Mouse (Mus musculus): Measurements from ENCODE around the gene Itga9. TPM values are rescaled to one million over a fixed set of nuclear protein-coding genes. Genes with fewer than 3 reads are reported as not detected.

Itga9 gene
- polyA plus RNA-seq, 1 experiment from 2014 or later, result 5.9 TPM

DNA sequence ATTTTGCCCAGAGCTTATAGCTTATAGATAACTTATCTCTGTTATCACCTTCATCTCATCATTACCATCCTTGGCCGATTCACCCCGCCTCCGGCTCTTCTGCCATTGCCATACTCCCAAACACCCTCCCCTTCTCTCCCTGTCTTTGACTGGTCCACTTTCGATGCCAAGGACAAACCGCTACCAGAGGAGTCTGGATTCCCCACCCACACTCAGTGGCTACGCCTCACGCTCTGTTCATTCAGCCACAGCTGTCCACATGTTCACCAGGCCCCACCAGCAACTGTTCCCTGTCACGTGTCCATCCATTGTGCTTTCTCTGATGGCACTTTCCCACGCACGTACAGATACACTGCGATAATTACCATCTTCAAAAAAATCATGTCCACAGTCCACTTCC, 195.9 kb downstream of the Itga9 start:
- H3K27me3 ChIP-seq (replicated peaks; ENCODE audit: control insufficient read depth, insufficient read depth, low read length), result no peaks in the 10 kb centered on the region
- no peak overlapping the region for H3K4me3 ChIP-seq (ENCODE audit: low read depth, low read length)
- H3K27ac ChIP-seq (ENCODE audit: low read depth, low read length), result no peak overlapping the region
- no peak for TF ChIP-seq CTCF (IDR thresholded peaks at IDR 0.05; ENCODE audit: low read depth)
- no peak for ATAC-seq
- 0 out of 2 replicates have a peak overlapping the region, but pooled peaks have one; percentile 6 for H3K4me2 ChIP-seq (replicated peaks; ENCODE audit: low read depth)
- peaks cover 8% of the 10 kb centered on the region; the same call in 1 of the 2 replicates for H3K4me1 ChIP-seq (replicated peaks; ENCODE audit: control insufficient read depth, insufficient read depth, low read length)
- no peaks in the 10 kb centered on the region for H3K9me3 ChIP-seq (ENCODE audit: control insufficient read depth)
- no peak overlapping the region for H3K9ac ChIP-seq (ENCODE audit: low read depth, low read length)
- WGBS, result 86% methylated on average over 11 of the region's 11 CpGs
- H3K36me3 ChIP-seq (ENCODE audit: control insufficient read depth, insufficient read depth), result no peaks in the 10 kb centered on the region

DNA sequence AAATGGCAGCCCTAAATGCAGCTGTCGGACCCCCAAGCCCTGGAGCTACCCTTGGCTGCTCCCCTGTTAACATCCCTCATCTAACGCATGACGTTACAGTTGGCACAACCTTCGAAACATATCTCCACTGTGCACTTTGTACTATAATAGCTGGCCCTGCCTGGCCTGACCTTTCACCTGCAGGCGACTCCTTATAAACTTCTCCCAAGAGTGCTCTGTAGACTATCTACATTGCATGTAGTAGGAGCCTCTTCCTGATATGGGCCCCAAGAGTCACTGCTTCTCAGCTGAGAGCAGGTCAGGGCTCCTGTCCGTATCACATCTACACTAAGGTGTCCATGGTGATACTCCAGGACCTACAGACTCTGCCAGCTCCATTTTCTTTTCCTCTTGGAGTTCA, 199.2 kb downstream of the Itga9 start:
- Histone ChIP-seq H3K4me3 (ENCODE audit: low read depth, low read length) (no peak overlapping the region), H3K27ac (ENCODE audit: low read depth, low read length) (no peak overlapping the region), H3K9ac (ENCODE audit: low read depth, low read length) (no peak overlapping the region), H3K27me3 (replicated peaks; ENCODE audit: control insufficient read depth, insufficient read depth, low read length) (no peaks in the 10 kb centered on the region), H3K4me1 (replicated peaks; ENCODE audit: control insufficient read depth, insufficient read depth, low read length) (peaks cover 8% of the 10 kb centered on the region; the same call in 1 of the 2 replicates), H3K4me2 (replicated peaks; ENCODE audit: low read depth) (no peak overlapping the region), H3K9me3 (ENCODE audit: control insufficient read depth) (no peaks in the 10 kb centered on the region), H3K36me3 (ENCODE audit: control insufficient read depth, insufficient read depth) (no peaks in the 10 kb centered on the region)
- peak; percentile 84 for ATAC-seq
- TF ChIP-seq CTCF (IDR thresholded peaks at IDR 0.05; ENCODE audit: low read depth), result no peak
- 48% methylated on average over 6 of the region's 6 CpGs for WGBS

GRCm38 (mm10) chr9:118807669-118808068, 201.2 kb downstream of the Itga9 start:
- WGBS, result 88% methylated on average over 3 of the region's 3 CpGs

GRCm38 (mm10) chr9:118812221-118812620, 205.7 kb downstream of the Itga9 start:
- TF ChIP-seq CTCF (IDR thresholded peaks at IDR 0.05; ENCODE audit: low read depth), result no peak
- H3K4me1 ChIP-seq (replicated peaks; ENCODE audit: control insufficient read depth, insufficient read depth, low read length), result no peaks in the 10 kb centered on the region; the same call in 1 of the 2 replicates
- no peak for ATAC-seq
- no peaks in the 10 kb centered on the region for H3K9me3 ChIP-seq (ENCODE audit: control insufficient read depth)
- H3K4me2 ChIP-seq (replicated peaks; ENCODE audit: low read depth), result no peak overlapping the region
- H3K27me3 ChIP-seq (replicated peaks; ENCODE audit: control insufficient read depth, insufficient read depth, low read length), result no peaks in the 10 kb centered on the region
- WGBS, result 85% methylated on average over 7 of the region's 7 CpGs
- no peak overlapping the region for H3K4me3 ChIP-seq (ENCODE audit: low read depth, low read length)
- no peak overlapping the region for H3K9ac ChIP-seq (ENCODE audit: low read depth, low read length)
- H3K36me3 ChIP-seq (ENCODE audit: control insufficient read depth, insufficient read depth), result no peaks in the 10 kb centered on the region
- no peak overlapping the region for H3K27ac ChIP-seq (ENCODE audit: low read depth, low read length)

More at GRCm38 (mm10) chr9:118807669-118808068, 201.2 kb downstream of the Itga9 start:
- no peaks in the 10 kb centered on the region for H3K9me3 ChIP-seq (ENCODE audit: control insufficient read depth)
- ATAC-seq, result no peak
- H3K4me2 ChIP-seq (replicated peaks; ENCODE audit: low read depth), result no peak overlapping the region
- no peaks in the 10 kb centered on the region for H3K27me3 ChIP-seq (replicated peaks; ENCODE audit: control insufficient read depth, insufficient read depth, low read length)
- H3K4me3 ChIP-seq (ENCODE audit: low read depth, low read length), result no peak overlapping the region
- peaks cover 8% of the 10 kb centered on the region; the same call in 1 of the 2 replicates for H3K4me1 ChIP-seq (replicated peaks; ENCODE audit: control insufficient read depth, insufficient read depth, low read length)
- no peak overlapping the region for H3K9ac ChIP-seq (ENCODE audit: low read depth, low read length)
- H3K36me3 ChIP-seq (ENCODE audit: control insufficient read depth, insufficient read depth), result no peaks in the 10 kb centered on the region
- no peak overlapping the region for H3K27ac ChIP-seq (ENCODE audit: low read depth, low read length)
- no peak for TF ChIP-seq CTCF (IDR thresholded peaks at IDR 0.05; ENCODE audit: low read depth)

DNA sequence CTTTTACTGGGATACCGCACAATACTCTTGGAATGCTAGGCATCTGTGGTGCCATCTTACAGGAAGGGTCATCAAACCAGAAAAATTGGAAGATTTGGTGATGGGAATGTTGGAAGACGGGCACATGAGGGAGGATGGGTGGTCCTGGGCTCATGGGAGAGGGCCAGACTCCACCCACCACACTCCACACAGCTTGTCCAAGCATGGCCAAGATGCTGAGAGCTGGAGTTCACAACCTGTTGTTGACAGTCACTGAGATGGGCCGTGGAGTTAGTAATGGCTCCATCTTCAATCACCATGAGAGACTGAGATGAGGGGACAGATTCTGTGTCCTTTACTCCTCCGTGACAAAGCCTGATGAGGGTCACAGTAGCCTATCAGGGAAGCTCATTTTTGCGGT, 207.0 kb downstream of the Itga9 start:
- H3K9ac ChIP-seq (ENCODE audit: low read depth, low read length), result no peak overlapping the region
- H3K4me2 ChIP-seq (replicated peaks; ENCODE audit: low read depth), result no peak overlapping the region

DNA sequence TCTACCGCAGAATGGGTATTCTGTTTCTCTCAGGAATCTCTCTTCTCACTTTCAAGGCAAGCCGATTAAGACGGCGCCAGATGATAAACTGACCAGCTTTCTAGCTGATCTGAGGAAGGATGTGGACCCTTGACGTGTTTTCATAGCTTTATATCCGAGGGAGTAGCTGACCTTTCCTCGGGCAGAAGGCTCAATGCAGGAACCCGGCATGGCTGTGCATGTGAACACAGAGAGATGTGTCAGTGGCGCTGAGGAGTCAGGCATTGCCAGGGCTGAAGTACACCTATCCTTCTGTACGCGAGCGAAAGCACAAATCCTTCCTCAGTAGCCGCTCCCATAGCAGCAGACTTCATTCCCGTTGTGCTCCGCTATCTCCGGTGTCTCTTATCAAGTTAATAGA, 207.6 kb downstream of the Itga9 start:
- H3K4me1 ChIP-seq (replicated peaks; ENCODE audit: control insufficient read depth, insufficient read depth, low read length), result no peaks in the 10 kb centered on the region; the same call in 1 of the 2 replicates
- no peak overlapping the region for H3K27ac ChIP-seq (ENCODE audit: low read depth, low read length)
- no peaks in the 10 kb centered on the region for H3K9me3 ChIP-seq (ENCODE audit: control insufficient read depth)
- no peak for TF ChIP-seq CTCF (IDR thresholded peaks at IDR 0.05; ENCODE audit: low read depth)
- H3K4me3 ChIP-seq (ENCODE audit: low read depth, low read length), result no peak overlapping the region
- 52% methylated on average over 16 of the region's 16 CpGs for WGBS
- H3K27me3 ChIP-seq (replicated peaks; ENCODE audit: control insufficient read depth, insufficient read depth, low read length), result no peaks in the 10 kb centered on the region
- no peaks in the 10 kb centered on the region for H3K36me3 ChIP-seq (ENCODE audit: control insufficient read depth, insufficient read depth)
- no peak overlapping the region for H3K9ac ChIP-seq (ENCODE audit: low read depth, low read length)
- no peak for ATAC-seq
- H3K4me2 ChIP-seq (replicated peaks; ENCODE audit: low read depth), result no peak overlapping the region

More for the DNA sequence above, 207.0 kb downstream of the Itga9 start:
- Histone ChIP-seq H3K9me3 (ENCODE audit: control insufficient read depth) (no peaks in the 10 kb centered on the region), H3K4me3 (ENCODE audit: low read depth, low read length) (no peak overlapping the region), H3K4me1 (replicated peaks; ENCODE audit: control insufficient read depth, insufficient read depth, low read length) (no peaks in the 10 kb centered on the region; the same call in 1 of the 2 replicates), H3K36me3 (ENCODE audit: control insufficient read depth, insufficient read depth) (no peaks in the 10 kb centered on the region), H3K27me3 (replicated peaks; ENCODE audit: control insufficient read depth, insufficient read depth, low read length) (no peaks in the 10 kb centered on the region), H3K27ac (ENCODE audit: low read depth, low read length) (no peak overlapping the region)
- WGBS, result 94% methylated on average over 5 of the region's 5 CpGs
- TF ChIP-seq CTCF (IDR thresholded peaks at IDR 0.05; ENCODE audit: low read depth), result no peak
- no peak for ATAC-seq

GRCm38 (mm10) chr9:118814461-118814860, 208.0 kb downstream of the Itga9 start:
- no peak overlapping the region for H3K4me3 ChIP-seq (ENCODE audit: low read depth, low read length)
- H3K9ac ChIP-seq (ENCODE audit: low read depth, low read length), result no peak overlapping the region
- H3K27ac ChIP-seq (ENCODE audit: low read depth, low read length), result no peak overlapping the region
- no peaks in the 10 kb centered on the region for H3K36me3 ChIP-seq (ENCODE audit: control insufficient read depth, insufficient read depth)
- no peaks in the 10 kb centered on the region for H3K9me3 ChIP-seq (ENCODE audit: control insufficient read depth)
- H3K4me1 ChIP-seq (replicated peaks; ENCODE audit: control insufficient read depth, insufficient read depth, low read length), result no peaks in the 10 kb centered on the region; the same call in 1 of the 2 replicates
- ATAC-seq, result no peak
- no peak overlapping the region for H3K4me2 ChIP-seq (replicated peaks; ENCODE audit: low read depth)
- H3K27me3 ChIP-seq (replicated peaks; ENCODE audit: control insufficient read depth, insufficient read depth, low read length), result no peaks in the 10 kb centered on the region
- WGBS, result 27% methylated on average over 8 of the region's 8 CpGs
- no peak for TF ChIP-seq CTCF (IDR thresholded peaks at IDR 0.05; ENCODE audit: low read depth)
